Mouse (Mus musculus): ENCODE measurements around the gene Spo11.

Spo11 gene

DNA sequence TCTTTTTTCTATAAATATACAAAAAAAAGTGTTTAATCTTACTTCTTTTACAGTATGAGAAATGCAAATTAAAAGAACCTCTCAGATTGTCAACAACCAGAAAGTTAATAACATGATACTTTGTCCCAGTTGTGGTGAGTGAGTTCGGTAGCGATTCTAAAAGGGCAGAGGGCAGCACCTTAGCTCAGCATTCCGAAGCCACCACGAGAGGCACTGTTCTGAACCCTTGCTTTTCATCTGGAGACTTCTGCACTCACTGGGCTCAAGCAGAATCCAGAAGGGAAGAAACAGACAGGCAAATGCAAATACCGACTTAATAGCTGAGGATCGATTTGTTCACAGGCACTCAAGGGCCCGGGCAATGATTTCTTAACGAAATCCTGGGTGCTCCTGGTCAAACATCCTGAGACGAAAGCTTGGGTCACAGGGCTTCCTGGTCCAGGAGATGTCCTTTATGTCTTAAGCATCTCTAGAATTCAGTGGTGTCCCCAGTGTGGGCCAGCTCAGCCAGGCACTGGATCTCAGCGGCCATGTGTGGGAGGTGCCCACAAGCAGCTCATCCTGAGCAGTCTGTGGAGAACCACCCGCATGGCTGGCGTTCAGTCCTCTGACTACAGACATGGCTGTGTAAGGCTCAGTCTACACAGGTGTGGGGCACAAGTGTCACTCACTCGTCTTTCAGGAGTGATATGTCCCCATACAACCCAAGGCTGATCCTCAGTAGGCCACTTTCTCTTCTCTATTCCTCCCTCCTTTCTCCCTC lies 18.3 kb upstream of the Spo11 start:
- DNase-seq (ENCODE audit: low spot score), result no peak

DNA sequence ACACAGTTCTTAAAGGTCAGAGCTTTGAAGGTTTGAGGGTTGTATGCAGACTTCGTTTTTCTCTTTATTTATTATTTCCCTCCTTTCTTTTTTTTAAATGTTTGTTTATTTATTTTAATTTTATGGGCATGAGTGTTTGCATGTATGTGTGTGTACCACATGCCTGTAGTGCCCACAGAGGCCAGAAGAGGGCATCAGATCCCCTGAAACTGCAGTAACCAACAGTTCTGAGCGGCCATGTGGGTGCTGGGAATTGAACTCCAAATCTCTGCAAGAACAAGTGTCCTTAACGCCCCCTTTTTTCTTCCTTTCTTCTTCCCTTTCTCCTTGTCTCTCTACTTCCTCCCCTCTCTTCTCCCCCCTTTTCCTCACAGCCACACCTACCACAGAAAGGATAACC lies 17.1 kb upstream of the Spo11 start:
- no peak for DNase-seq (ENCODE audit: low spot score)

DNA sequence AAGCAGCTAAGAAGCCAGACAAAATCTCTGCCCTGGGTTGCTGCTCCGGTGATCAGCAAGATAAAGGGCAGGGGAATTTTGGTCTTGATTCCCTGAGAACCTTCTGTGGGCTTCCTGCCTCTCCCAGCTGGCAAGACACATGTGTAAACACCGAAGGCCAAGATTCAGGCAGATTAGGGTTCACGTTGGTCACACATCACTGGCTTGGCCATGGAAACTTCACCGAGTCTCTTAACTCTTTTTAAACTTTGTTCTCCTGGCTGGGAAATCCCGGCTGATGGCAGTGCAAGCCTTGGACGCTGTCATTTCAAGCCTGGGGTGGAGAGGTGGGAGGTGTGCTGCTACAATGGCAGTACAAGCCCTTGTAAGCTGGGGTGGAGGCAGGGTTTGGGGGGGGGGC lies 16.3 kb upstream of the Spo11 start:
- no peak for DNase-seq (ENCODE audit: low spot score)

DNA sequence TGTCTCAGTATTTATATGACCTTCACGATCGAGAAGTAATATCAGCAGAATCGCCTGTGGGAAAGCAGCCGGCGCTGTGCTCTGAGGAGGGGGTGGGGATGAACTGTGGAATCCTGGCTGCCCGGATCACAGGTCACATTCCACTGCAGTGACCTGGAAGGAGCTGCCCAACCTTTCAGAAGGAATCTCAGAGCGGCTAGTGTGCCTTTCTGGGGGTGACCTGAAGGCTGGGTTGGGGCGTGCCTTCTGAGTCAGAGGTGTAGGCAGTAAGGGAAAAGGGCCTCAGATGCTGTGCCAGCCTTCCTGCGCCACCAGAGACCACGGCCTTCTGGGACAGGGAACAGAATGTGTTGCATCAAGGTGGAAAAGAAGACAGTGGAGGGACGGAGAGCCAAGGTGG lies 12.3 kb upstream of the Spo11 start:
- peak; percentile 32 for DNase-seq (ENCODE audit: low spot score)

DNA sequence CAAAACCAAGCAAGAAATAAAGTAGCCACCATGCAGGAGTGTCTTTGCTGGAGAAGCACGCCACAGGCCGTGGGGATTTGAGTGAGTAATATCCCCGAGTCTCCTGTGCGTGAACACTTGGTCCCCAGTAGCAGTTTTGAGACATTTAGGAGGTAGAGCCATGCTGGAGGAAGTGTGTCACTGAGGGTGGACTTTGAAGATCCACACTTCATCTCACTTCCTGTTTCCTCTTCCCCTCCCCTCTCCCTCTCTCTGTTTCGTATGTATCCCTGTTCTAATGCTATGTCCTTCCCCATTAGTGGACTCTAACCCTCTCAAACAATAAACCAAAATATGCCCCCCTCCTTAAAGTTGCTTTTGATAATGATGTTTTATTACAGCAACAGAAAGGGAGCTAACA lies 11.0 kb upstream of the Spo11 start:
- no peak for DNase-seq (ENCODE audit: low spot score)

DNA sequence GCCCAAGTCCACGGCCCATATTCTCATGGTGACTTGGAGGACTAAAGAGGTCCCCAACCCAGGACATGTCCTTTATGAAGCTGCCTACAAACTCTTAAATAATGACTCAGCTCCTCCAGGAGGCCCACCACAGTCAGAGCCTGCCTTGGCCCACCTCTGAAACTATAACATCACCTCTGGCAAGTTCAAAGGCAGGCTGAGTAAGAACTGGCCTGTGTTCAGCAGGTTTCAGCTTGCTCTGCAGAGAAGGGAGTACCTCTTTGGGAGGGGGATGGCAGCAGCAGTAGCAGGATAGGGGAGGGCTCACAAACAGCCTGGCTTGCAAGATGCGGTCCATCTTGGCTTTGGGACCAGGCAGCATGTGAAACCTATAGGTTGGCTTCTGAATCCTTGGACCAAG lies 5.6 kb upstream of the Spo11 start:
- DNase-seq (ENCODE audit: low spot score), result no peak

DNA sequence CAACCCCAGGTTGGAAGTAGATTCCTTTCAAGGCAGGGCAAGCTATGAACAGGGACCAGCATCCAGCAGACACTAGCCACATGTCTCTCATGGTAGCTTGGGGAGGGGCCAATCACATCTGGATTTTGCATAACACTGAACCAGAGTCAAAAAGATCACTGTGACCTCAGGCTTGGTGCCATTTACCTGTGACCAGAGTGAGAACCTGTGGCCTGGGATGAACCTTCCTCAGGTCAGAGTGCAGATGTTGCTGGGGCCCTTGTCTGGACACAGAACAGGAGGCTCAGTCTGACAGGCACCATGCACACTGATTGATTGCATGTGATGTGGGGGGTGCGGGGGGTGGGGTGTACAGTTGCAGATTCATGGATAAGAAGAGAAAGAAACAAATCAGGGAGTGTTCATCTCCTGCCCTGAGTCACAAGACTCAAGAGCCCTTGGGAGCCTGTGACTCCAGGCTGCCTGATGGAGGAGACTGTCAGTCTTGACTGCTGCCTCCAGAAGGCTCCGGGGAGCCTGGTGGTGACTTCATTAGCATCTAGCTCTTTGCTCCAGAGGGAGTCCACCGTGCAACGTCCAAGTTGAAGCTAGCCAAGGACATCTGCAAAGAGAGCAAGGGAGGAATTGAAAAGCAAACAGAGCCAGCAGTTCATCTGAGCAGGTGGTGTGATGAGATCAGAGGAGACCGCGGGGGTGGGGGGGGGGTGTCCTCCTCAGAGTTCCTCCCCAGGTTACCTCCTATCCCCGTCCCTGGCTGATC lies 3.5 kb upstream of the Spo11 start:
- no peak for DNase-seq (ENCODE audit: low spot score)

DNA sequence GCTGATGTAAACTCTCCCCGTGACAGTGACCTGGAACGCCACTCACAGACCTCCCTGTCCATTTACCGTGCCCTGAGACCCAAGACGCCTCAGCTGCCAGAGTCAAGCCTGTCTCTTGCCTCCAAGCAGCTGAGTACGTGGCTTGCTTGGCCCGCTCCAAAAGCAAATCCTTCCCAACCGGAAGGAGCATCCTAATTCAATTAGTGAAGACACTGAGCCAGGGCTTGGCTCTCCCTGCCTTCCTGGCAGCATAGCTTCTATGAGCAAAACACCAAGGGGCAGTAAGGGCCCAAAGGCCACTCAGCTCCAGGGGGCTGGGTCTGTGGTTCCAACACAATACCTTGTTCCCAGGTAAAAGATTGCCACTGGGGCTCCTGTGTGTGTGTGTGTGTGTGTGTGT lies 2.8 kb upstream of the Spo11 start:
- no peak for DNase-seq (ENCODE audit: low spot score)

DNA sequence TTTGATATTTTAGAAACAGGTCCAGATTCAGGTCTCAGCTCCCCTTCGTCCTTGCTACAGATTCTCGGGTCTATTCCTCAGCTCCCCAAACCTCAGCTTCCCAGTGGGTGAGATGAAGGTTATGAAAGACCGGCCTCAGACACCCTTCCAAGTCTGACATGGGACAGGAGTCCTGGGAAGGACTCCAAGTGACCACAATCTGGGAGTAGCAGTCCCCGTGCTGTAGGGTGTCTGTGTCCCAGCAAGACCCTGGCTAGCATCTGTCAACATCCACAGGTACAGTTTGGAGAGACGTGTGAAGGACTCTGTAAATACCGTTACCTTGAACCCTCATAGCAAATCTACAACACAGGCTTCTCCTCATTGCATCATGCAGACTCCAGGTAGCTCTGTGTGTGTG lies 2.3 kb upstream of the Spo11 start:
- DNase-seq (ENCODE audit: low spot score), result no peak

DNA sequence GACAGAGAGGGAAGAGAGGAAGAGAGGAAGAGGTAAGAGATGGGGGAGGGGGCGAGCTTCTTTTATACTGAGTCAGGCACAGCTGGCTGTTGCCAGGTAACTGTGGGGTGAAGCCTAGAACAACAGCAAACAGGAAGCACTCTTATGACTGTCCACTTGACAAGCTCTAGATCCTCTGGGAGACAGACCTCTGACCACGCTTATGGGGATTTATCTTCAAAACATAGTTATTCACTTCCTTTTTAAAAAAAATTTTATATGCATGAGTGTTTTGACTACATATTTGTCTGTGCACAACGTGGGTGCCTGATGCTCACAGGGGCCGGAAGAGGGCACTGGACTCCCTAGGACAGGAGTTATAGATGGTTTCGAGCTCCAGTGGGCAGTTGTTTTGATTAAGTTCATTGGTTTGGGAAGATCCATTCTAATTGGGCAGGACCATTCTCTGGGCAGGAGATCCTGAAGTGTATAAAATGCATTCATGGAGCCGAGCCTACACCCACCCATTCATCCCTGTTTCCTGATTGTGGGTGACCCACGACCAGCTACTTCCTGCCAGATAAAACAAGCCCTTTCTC lies 750 bp upstream of the Spo11 start:
- DNase-seq (ENCODE audit: low spot score), result no peak

DNA sequence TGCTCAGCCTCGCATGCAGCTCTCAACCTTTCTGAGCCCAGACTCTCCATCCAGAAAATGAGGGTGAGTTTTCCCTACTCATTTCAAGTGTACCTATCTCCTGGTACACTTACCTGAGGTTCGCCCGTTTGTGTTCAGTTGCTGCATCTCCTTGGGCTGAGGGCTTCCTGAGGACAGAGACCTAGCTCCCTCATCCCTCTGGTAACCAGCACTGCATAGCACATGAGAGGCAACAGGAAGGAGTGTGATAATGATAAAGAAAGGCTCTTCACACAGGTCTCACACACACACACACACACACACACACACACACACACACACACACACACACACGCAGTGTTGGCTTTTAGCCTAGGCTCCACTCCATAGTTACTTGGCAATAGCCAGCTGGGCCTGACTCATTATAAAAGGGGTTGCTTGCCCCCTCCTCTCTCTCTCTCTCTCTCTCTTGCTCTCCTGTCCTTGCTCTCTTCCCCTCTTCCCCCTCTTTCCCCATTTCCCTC lies 682 bp downstream of the Spo11 start:
- no peak for DNase-seq (ENCODE audit: low spot score)

DNA sequence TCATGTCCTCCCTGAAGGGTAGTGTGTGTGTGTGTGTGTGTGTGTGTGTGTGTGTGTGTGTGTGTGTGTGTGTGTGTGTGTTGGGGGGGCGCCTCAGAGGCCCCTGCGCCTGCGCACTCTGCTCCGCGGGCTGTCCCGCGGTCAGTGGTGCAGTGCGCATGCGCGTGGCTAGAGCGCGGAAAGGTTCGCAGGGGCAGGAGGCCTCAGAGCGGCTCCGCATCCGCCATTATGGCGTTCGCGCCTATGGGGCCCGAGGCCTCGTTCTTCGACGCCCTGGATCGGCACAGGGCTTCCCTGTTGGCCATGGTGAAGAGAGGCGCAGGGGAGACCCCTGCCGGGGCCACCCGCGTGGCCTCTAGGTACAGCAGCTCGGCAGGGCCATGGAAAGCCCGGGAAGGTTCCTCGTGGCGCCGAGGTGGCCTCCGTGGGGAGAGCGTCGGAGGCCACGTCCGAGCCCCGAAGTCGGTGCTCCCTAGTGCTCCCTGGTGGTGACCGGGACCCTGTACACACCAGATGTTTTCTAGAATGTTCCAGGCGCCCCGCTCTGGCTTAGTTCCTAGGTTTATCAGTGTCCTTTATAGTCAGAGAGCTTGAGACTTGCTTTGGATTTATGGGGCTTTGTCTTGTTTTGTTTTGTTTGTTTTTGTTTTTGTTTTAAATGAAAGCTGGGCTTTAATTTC lies 2.3 kb downstream of the Spo11 start:
- DNase-seq (ENCODE audit: low spot score), result no peak

DNA sequence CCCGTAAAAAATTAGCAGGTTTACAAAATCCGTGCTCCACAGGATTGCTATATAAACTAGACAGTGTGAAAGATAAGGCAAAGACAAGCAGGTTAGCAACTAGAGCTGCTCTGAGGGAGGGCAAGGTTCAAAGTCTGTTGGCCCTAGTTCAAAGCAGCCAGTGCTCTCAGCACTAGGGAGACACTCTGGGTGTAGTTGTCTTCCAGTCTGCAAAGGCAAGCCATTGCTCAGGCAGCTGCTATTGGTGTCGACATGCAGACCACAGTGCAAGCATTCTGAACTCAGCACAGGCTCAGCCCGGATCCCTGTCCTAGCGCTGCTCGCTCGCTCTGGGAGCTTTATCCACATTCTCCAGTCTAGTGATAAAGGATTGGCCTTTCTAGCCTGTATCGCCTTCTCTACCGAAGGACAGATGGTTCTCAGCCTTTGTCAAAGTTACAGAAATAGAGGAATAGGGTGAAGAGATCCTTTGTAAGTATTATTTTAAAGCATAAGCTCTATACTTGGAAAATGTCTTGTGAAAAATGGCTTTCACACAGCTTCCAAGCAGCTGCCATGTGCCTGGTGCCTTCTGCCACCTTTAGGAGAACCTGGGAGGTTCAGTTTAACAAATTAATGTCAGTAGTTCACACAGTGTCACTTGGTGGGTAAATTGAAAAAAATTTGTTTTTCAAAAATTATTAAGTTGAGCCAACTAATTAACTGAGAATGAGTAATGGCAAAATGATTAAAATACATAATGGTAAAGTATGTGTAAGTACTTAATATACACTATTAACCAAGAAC lies 5.5 kb downstream of the Spo11 start:
- DNase-seq (ENCODE audit: low spot score), result no peak

DNA sequence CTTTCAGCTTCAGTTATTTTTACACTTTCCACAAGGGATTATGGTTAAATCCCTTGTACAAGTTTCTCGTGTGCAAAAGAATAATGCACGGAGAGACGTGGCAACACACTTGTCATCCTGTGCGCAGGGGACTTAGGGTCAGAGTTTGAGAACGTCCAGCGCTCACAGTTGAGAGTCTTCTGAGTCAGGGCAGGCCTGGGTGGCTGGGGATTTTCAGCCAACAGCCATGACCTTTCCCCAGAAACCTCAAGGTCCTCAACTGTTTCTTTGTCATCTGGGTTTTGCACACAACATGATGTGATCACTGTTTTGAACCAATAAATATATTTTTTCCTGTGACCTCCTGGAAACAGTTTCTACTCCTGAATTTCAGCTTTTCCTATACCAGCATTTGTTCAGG lies 12.7 kb downstream of the Spo11 start:
- DNase-seq (ENCODE audit: low spot score), result no peak

DNA sequence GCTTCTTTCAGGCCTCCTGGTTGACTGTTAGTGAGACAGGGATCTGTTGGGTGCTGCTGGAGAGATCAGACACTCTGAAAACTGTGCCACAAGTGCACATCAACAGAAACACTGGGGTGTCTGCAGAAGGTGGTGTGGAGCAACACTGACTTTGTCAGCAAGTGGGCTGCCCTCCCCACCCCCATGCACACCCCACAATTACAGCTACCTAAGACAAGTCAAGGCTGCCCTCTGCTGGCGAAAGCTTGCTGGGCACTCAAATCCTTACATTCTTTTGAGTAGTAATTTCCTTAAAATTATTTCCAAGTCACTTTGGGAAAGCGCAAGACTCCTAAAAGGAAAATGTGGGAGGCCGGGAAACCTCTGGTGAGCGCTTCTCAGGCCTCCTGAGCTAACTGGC lies 18.7 kb downstream of the Spo11 start:
- DNase-seq (ENCODE audit: low spot score), result peak; percentile 74

DNA sequence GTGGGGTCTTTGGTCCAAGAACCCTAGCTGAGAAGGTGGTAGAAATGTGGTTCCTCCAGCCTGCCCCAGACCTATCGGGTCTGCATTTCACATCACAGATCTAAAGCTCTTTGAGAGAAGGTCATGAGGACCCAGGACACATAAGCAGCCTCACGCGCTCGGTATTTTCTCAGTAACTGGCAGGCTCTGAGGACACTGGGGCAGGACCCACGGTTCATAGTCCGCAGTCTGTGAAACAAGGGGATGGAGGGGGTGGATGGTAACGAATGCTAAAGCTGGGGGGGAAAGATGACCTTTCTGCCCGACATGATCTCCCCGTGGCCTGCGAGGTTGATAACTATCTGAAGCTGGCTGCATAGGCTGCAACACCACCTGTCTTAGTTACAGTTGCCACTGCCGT lies 20.2 kb downstream of the Spo11 start:
- DNase-seq (ENCODE audit: low spot score), result no peak

DNA sequence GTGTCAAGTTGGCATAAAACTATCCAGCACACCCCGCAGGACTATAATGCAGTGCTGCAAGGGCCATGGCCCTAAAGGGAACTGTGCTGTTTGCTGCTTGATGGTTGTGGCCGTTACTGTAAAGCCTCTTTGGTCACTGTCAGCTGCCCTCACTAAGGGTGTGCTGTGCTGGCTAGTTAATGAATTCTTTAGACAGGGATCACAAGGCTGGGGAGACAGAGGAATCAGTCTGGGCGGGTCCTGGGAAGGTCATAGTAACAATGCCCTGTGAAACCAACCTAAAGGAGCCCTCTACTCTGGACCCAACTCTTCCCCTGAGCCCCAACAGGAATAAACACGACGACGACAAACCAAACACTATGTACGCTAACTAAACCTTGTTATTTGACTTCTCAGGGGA lies 21.0 kb downstream of the Spo11 start:
- no peak for DNase-seq (ENCODE audit: low spot score)

DNA sequence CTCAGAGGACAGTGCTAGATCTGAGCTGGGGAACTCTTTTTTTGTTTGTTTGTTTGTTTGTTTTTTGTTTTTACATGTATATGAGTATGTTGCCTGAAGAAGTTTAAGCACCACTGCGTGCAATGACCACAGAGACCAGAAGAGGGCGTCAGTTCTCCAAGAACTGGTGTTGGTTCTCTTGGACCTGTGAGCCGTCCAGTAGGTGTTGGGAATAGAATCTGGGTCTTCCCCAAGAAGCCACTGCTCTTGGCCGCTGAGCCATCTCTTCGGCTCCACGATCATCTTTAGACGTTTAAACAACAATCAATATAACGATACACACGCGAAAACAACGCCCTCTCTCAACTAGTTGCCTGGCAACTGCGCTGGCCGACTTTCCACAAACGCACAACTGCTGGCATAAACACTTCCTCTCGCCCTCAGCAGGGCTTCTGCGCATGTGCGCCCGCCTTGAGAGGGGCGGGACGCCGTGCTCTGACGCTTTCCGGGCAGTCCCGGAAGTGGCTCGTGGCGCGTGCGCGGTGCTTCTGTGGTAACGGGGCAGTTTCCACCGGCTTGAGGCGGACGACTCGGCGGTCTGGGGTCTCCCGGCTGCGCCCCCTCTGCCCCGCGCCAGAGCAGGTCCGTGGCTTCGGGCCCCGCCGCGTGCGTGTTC lies 22.3 kb downstream of the Spo11 start, which contains the start of gene Rae1:
TSS of gene Rae1 (plus strand) at position 488 of the 655 bp plus-strand sequence.
- DNase-seq (ENCODE audit: low spot score), result peak; percentile 99

DNA sequence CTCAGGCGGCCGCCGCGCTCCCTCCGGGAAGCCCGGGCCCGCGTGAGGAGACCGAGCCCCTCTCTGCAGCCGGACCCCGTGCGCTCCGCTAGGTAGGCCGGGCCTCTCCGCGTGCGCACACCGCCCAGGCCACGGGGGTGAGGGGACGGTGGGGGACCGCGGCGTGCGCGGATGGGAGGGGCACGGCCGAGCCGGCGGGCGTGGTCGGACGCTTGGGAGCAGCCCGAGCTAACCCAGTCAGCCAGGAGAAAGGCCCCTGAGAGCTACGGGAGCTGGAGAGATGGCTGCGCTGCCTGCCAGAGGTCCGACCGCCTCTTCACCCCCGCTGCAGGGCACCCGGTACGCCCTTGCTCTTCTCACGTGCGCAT lies 22.8 kb downstream of the Spo11 start:
- peak; percentile 69 for DNase-seq (ENCODE audit: low spot score)

DNA sequence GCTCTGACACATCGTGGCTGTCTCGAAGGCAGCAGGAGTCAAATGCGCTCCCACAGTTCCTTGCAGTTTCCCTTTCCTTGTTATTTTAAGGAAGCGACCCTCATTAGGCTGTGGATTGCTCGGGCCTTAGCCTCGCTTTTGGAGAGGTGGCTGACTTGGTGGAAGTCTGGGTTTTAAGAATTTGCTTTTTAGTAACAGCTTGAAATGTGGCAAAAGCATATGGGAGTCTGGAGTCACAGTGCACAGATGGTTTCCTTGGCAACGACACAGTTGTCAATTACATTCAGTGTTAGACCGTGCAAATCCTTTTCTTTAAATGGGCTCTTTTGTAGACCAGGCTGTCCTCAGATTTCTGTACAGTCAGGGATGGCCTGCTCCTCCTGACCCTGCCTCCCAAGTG lies 23.4 kb downstream of the Spo11 start:
- no peak for DNase-seq (ENCODE audit: low spot score)

DNA sequence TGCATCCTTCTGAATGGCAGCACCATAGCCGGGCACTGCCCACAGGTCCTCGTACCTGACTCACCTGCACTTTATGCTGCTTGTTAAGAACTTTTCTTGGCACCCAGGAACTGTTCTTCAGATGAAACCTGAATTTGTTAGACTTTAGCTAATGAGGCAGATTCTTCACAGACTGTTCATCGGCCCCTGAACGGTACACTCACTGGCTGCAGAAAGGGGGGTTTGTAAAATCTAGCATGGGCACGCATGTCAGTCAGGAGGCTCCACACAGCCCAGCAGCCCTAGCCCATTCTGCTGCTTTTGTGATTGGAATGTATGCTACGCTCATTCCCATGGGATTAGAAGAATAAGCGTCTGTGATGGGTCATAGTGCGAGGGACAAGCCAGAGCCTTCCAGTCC lies 26.2 kb downstream of the Spo11 start:
- DNase-seq (ENCODE audit: low spot score), result no peak

Measured in urinary bladder, postnatal 14 days (tissue).